Mouse (Mus musculus): ENCODE results near the gene Wnt7b. TPM values are rescaled to one million over a fixed set of nuclear protein-coding genes. Genes with fewer than 3 reads are reported as not detected.
A peak's percentile ranks its signal among the peaks of the same experiment; 100 is the strongest.

The Wnt7b gene
- total RNA-seq, 2 experiments from 2014 or later, result 47.3 to 47.8 TPM

- no peak for DNase-seq (ENCODE audit: low spot score in 2 of 2)
These were observed 19.7 kb upstream of the Wnt7b start for GRCm38 (mm10) chr15:85602021-85602420.

GRCm38 (mm10) chr15:85601202-85601601, 18.9 kb upstream of the Wnt7b start:
- DNase-seq (ENCODE audit: low spot score in 2 of 2), result no peak

- no peak for DNase-seq (ENCODE audit: low spot score in 2 of 2)
These were observed 18.4 kb upstream of the Wnt7b start for GRCm38 (mm10) chr15:85600696-85601094.

GRCm38 (mm10) chr15:85599887-85600695, 17.8 kb upstream of the Wnt7b start:
- DNase-seq (ENCODE audit: low spot score in 2 of 2), result peak; percentile 57 to 71

GRCm38 (mm10) chr15:85598984-85599886, 17.0 kb upstream of the Wnt7b start:
- DNase-seq (ENCODE audit: low spot score in 2 of 2), result peak; percentile 83 to 86

- no peak for DNase-seq (ENCODE audit: low spot score in 2 of 2)
These were observed 16.2 kb upstream of the Wnt7b start for GRCm38 (mm10) chr15:85598443-85598842.

- DNase-seq (ENCODE audit: low spot score in 2 of 2), result no peak
These were observed 15.1 kb upstream of the Wnt7b start for GRCm38 (mm10) chr15:85597403-85597802.

GRCm38 (mm10) chr15:85592674-85593073, 10.4 kb upstream of the Wnt7b start:
- no peak for DNase-seq (ENCODE audit: low spot score in 2 of 2)

GRCm38 (mm10) chr15:85590831-85591230, 8.6 kb upstream of the Wnt7b start:
- DNase-seq (ENCODE audit: low spot score in 2 of 2), result no peak

- DNase-seq (ENCODE audit: low spot score in 2 of 2), result peak; percentile 83 to 89
These were observed 1.2 kb upstream of the Wnt7b start for GRCm38 (mm10) chr15:85583504-85583903.

- peak; percentile 89 to 92 for DNase-seq (ENCODE audit: low spot score in 2 of 2)
These were observed 751 bp upstream of the Wnt7b start for GRCm38 (mm10) chr15:85583024-85583423.

GRCm38 (mm10) chr15:85581563-85582064, 659 bp downstream of the Wnt7b start:
- DNase-seq (ENCODE audit: low spot score in 2 of 2), result no peak

- DNase-seq (ENCODE audit: low spot score in 2 of 2), result no peak
These were observed 1.2 kb downstream of the Wnt7b start for GRCm38 (mm10) chr15:85580934-85581562.

- DNase-seq (ENCODE audit: low spot score in 2 of 2), result no peak
These were observed 1.8 kb downstream of the Wnt7b start for GRCm38 (mm10) chr15:85580483-85580882.

- DNase-seq (ENCODE audit: low spot score in 2 of 2), result peak in 1 of 2 experiments; percentile 55
These were observed 4.5 kb downstream of the Wnt7b start for GRCm38 (mm10) chr15:85577583-85578460.

GRCm38 (mm10) chr15:85576511-85577440, 5.5 kb downstream of the Wnt7b start:
- peak in 1 of 2 experiments; percentile 61 for DNase-seq (ENCODE audit: low spot score in 2 of 2)

GRCm38 (mm10) chr15:85576110-85576509, 6.2 kb downstream of the Wnt7b start:
- peak in 1 of 2 experiments; percentile 62 for DNase-seq (ENCODE audit: low spot score in 2 of 2)

GRCm38 (mm10) chr15:85574558-85574957, 7.7 kb downstream of the Wnt7b start:
- DNase-seq (ENCODE audit: low spot score in 2 of 2), result no peak

GRCm38 (mm10) chr15:85574086-85574485, 8.2 kb downstream of the Wnt7b start:
- no peak for DNase-seq (ENCODE audit: low spot score in 2 of 2)

Data from layer of hippocampus, postnatal 10 days (tissue).